Mouse (Mus musculus) forebrain, embryonic 14.5 days (tissue): ENCODE data around the gene Fam84b. TPM values are rescaled to one million over a fixed set of nuclear protein-coding genes. Genes with fewer than 3 reads are reported as not detected.

ENCODE experiments used
- ATAC-seq: fragments of 200-750 bp; cut with Nextera tagmentation; 2 replicates; pipeline ENCODE4 v1.8.0; 2017; ENCODE audit warnings: mild to moderate bottlenecking, moderate library complexity
- DNase-seq: peaks from one replicate; pipeline ENCODE4 v3.0.0-alpha.2; 2015; ENCODE audit warnings: low spot score
- H3K27ac ChIP-seq: fragments of 300-500 bp; sonication (generic); 2 replicates; pipeline ENCODE4 v1.5.1; 2014; ENCODE audit warnings: low read depth, mild to moderate bottlenecking, control low read depth, low read length, moderate library complexity
- H3K27me3 ChIP-seq: fragments of 300-500 bp; sonication (generic); replicated peaks from 2 replicates; pipeline ENCODE4 v1.6.1; 2014; ENCODE audit warnings: low read length, control low read depth, mixed read lengths; ENCODE audit not compliant: control insufficient read depth, insufficient read depth
- H3K36me3 ChIP-seq: fragments of 300-500 bp; sonication (generic); 2 replicates; pipeline ENCODE4 v1.6.1; 2014; ENCODE audit warnings: low read length, control low read depth; ENCODE audit not compliant: control insufficient read depth, insufficient read depth
- H3K4me1 ChIP-seq: fragments of 300-500 bp; sonication (generic); 2 replicates; pipeline ENCODE4 v1.6.1; 2014; ENCODE audit warnings: antibody characterized with exemption, low read length, control low read depth; ENCODE audit not compliant: control insufficient read depth, insufficient read depth
- H3K4me2 ChIP-seq: fragments of 300-500 bp; sonication (generic); 2 replicates; pipeline ENCODE4 v1.6.1; 2014; ENCODE audit warnings: mild to moderate bottlenecking, control low read depth, low read length
- H3K4me3 ChIP-seq: fragments of 300-500 bp; sonication (generic); 2 replicates; pipeline ENCODE4 v1.5.1; 2014; ENCODE audit warnings: low read depth, low read length, control low read depth
- H3K9ac ChIP-seq: fragments of 300-500 bp; sonication (generic); 2 replicates; pipeline ENCODE4 v1.6.1; 2014; ENCODE audit warnings: mild to moderate bottlenecking, low read length, control low read depth, moderate library complexity
- H3K9me3 ChIP-seq: fragments of 300-500 bp; sonication (generic); replicated peaks from 2 replicates; pipeline ENCODE4 v1.6.1; 2016; ENCODE audit warnings: low read length, control low read depth, mixed read lengths; ENCODE audit not compliant: control insufficient read depth
- WGBS: fragments of 180-500 bp; shearing (Covaris S2); extraction: QIAGEN DNeasy Blood & Tissue Kit; methylation state at CpG from one replicate; pipeline ENCODE4 v1.1.7; 2014; 5-methylcytosine and 5-hydroxymethylcytosine counted together
- polyA plus RNA-seq: library from polyadenylated mRNA; unstranded; fragments of >200 nt; fragmentation: Nextera tagmentation; extraction: Ambion mirVana; gene quantifications from 2 replicates; pipeline ENCODE4 v1.2.1, GENCODE M21; 2014

The Fam84b gene
- polyA plus RNA-seq, 1 experiment from 2014 or later = 11.8 TPM

DNA sequence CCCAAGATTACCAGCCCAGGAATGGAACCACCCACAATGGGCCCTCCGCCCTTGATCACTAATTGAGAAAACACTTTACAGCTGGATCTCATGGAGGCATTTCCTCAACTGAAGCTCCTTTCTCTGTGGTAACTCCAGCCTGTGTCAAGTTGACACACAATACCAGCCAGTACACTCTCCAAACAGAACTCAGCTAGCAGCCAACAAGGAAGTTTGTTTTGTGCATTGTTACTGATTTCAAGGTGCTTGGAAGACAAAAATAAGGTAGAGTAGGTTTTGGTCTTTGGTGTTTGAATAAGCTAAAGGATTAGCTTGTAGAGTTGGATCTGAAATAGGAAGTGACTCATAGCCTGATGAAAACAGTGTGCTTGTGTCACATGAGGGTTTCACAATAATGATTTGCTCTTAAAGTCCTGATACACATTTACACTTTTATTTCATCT is 74.0 kb downstream of the Fam84b start:
- Histone ChIP-seq H3K27me3 (no peaks in the 10 kb centered on the region), H3K4me2 (no peak overlapping the region), H3K9me3 (no peaks in the 10 kb centered on the region), H3K27ac (no peak overlapping the region), H3K4me3 (no peak overlapping the region), H3K9ac (no peak overlapping the region), H3K4me1 (no peaks in the 10 kb centered on the region), H3K36me3 (no peaks in the 10 kb centered on the region)
- WGBS = 92% methylated on average over 1 of the region's 1 CpGs
- no peak for ATAC-seq
- DNase-seq = no peak

- Histone ChIP-seq H3K4me1 (no peaks in the 10 kb centered on the region), H3K27ac (no peak overlapping the region), H3K9ac (no peak overlapping the region), H3K9me3 (no peaks in the 10 kb centered on the region), H3K4me3 (no peak overlapping the region), H3K27me3 (no peaks in the 10 kb centered on the region), H3K36me3 (no peaks in the 10 kb centered on the region), H3K4me2 (no peak overlapping the region)
- 88% methylated on average over 4 of the region's 4 CpGs for WGBS
- no peak for DNase-seq
- no peak for ATAC-seq
These were observed 74.5 kb downstream of the Fam84b start for GRCm38 (mm10) chr15:60779063-60779462.

Other genes with a start within 250 kb of the Fam84b start
- not detected in 2 replicates for gene A1bg, start 69.2 kb upstream of the Fam84b start, polyA plus RNA-seq